Mouse (Mus musculus) G1E (cell line): ENCODE measurements at regions not wholly inside any gene's neighbourhood (a gene's known extent, or its start where the extent isn't known, plus 50 kb on each side); places are given as distances from the start of the nearest gene placed in this dataset.

ENCODE experiments used
- CTCF ChIP-seq: IDR thresholded peaks from 2 replicates; pipeline ENCODE4 v1.5.1; 2012; ENCODE audit warnings: low read depth, low read length, inconsistent platforms, mixed read lengths
- GATA1 ChIP-seq: IDR thresholded peaks from 2 replicates; pipeline ENCODE4 v1.6.1; 2012; ENCODE audit warnings: borderline replicate concordance, low read length, inconsistent platforms, mixed read lengths

GRCm38 (mm10) chr13:42558526-42558925 lies 121.9 kb upstream of the Phactr1 start:
- no peak for TF ChIP-seq CTCF
- no peak for TF ChIP-seq GATA1
